Comparison of ENCODE assay signal across 28 mouse cellular contexts in genomic region chr19:34803396-34803795, GRCm38 (mm10). TPM values are rescaled to one million over a fixed set of nuclear protein-coding genes. Genes with fewer than 3 reads are reported as not detected.
"Had no signal": no experiment of that assay in that cellular context is flagged by ENCODE, and none has a peak within 500 bp of the region (broad histone marks: within the 10 kb centered on the region; RNA-seq: fewer than 3 reads in every experiment).

No protein-coding gene starts in this region.

- H3K27ac ChIP-seq: embryonic facial prominence, embryonic 10.5 days; embryonic facial prominence, embryonic 12.5 days; embryonic facial prominence, embryonic 13.5 days; embryonic facial prominence, embryonic 15.5 days; forebrain, embryonic 10.5 days; forebrain, embryonic 12.5 days; forebrain, embryonic 13.5 days; forebrain, embryonic 15.5 days; gastrocnemius, adult 2 months had no signal

- H3K4me2 ChIP-seq: embryonic facial prominence, embryonic 12.5 days; embryonic facial prominence, embryonic 13.5 days; embryonic facial prominence, embryonic 15.5 days; forebrain, embryonic 12.5 days; forebrain, embryonic 13.5 days; forebrain, embryonic 15.5 days had no signal

- H3K36me3 ChIP-seq: embryonic facial prominence, embryonic 10.5 days; embryonic facial prominence, embryonic 12.5 days; embryonic facial prominence, embryonic 13.5 days; embryonic facial prominence, embryonic 15.5 days; forebrain, embryonic 10.5 days; forebrain, embryonic 12.5 days; forebrain, embryonic 15.5 days had no signal

- ATAC-seq: forebrain, embryonic 13.5 days; forebrain, embryonic 14.5 days; forebrain, embryonic 15.5 days; forebrain, embryonic 16.5 days; forebrain, postnatal 0 days had no signal

- H3K4me1 ChIP-seq: embryonic facial prominence, embryonic 12.5 days; embryonic facial prominence, embryonic 13.5 days; embryonic facial prominence, embryonic 15.5 days; forebrain, embryonic 15.5 days had no signal

- H3K9me3 ChIP-seq: embryonic facial prominence, embryonic 10.5 days; embryonic facial prominence, embryonic 12.5 days; embryonic facial prominence, embryonic 13.5 days; embryonic facial prominence, embryonic 15.5 days; forebrain, embryonic 10.5 days; forebrain, embryonic 12.5 days; forebrain, embryonic 13.5 days; forebrain, embryonic 15.5 days had no signal

- DNase-seq: cerebellum, adult 2 months; cerebellum, adult 8-10 months; cerebellum, adult 9-10 months; cerebellum, adult 9-11 months; cerebellum, postnatal 10 days; cerebellum, postnatal 14 days; cerebellum, postnatal 25 days; cerebellum, postnatal 36 days; embryo, embryonic 11 days; forebrain, postnatal 0 days; gastrocnemius, adult 2 months; gastrocnemius, postnatal 10 days; gastrocnemius, postnatal 14 days; gastrocnemius, postnatal 25 days; gastrocnemius, postnatal 36 days; heart, adult 11 months; heart, adult 18-20 months had no signal

- H3K4me3 ChIP-seq: embryonic facial prominence, embryonic 10.5 days; embryonic facial prominence, embryonic 12.5 days; embryonic facial prominence, embryonic 13.5 days; embryonic facial prominence, embryonic 15.5 days; erythroblast, embryonic 14.5 days; forebrain, embryonic 10.5 days; forebrain, embryonic 12.5 days; forebrain, embryonic 13.5 days; forebrain, embryonic 15.5 days; gastrocnemius, adult 2 months had no signal

- H3K9ac ChIP-seq: embryonic facial prominence, embryonic 12.5 days; embryonic facial prominence, embryonic 13.5 days; embryonic facial prominence, embryonic 15.5 days; forebrain, embryonic 12.5 days; forebrain, embryonic 13.5 days; forebrain, embryonic 15.5 days; forebrain, postnatal 0 days had no signal

- H3K27me3 ChIP-seq: embryonic facial prominence, embryonic 12.5 days; embryonic facial prominence, embryonic 13.5 days; embryonic facial prominence, embryonic 15.5 days; forebrain, embryonic 12.5 days; forebrain, embryonic 13.5 days; forebrain, embryonic 15.5 days had no signal

RNA-seq across cellular contexts. Expression of gene Slc16a12, which starts 56.3 kb away (rescaled TPM):
- polyA plus RNA-seq: erythroblast, embryonic 14.5 days had no signal
